Comparison of ENCODE assay signal across 11 mouse cellular contexts in the genomic region with DNA sequence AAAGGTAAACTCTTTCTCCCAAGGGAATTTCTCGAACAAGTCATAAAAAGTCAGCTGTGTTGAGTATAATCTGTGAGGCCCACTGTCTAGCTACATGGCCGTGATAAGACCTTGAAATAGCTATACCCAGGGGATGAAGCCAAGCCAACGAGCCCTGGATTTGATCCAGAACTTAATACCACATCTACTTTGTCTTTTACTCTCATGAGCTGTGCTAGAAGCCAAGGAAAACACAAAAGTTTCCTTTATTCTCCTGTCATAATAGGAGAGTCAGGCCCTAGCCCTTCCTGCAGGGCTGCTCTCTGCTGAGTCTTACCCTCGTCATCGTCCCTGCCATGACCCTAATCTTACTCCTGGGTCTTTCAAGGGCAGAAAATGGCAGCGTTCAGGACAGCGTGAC. TPM values are rescaled to one million over a fixed set of nuclear protein-coding genes. Genes with fewer than 3 reads are reported as not detected.
DNase-seq lines count a peak whose midpoint lies in the region; ATAC-seq and TF ChIP-seq lines count a peak whose summit lies in the region.
"Had no signal": no experiment of that assay in that cellular context is flagged by ENCODE, and none has a peak within 500 bp of the region (broad histone marks: within the 10 kb centered on the region; RNA-seq: fewer than 3 reads in every experiment).

No protein-coding gene starts in this region.

- WGBS in heart, postnatal 0 days: 16% methylated on average over 7 of the region's 7 CpGs

- no peak for TF ChIP-seq CTCF in heart, postnatal 0 days (IDR thresholded peaks at IDR 0.05; ENCODE audit: low read depth)

- TF ChIP-seq EP300 in heart, postnatal 0 days (IDR thresholded peaks at IDR 0.05; ENCODE audit: low read depth): no peak

- no peaks in the 10 kb centered on the region for H3K9me3 ChIP-seq in heart, postnatal 0 days (replicated peaks; ENCODE audit: control insufficient read depth, low read length)
- H3K9me3 ChIP-seq: forebrain, embryonic 15.5 days; hindbrain, embryonic 15.5 days; neural tube, embryonic 13.5 days had no signal

- peak; percentile 77 for ATAC-seq in heart, postnatal 0 days (ENCODE audit: insufficient read depth, low read depth)
- ATAC-seq in erythroblast, adult 5-6 weeks (replicated peaks; ENCODE audit: low FRiP score, poor library complexity, severe bottlenecking): no peak
- ATAC-seq in erythroid progenitor cell, adult 5-6 weeks (replicated peaks; ENCODE audit: low FRiP score, poor library complexity, severe bottlenecking): no peak
- ATAC-seq: forebrain, embryonic 15.5 days had no signal

- peaks cover 11% of the 10 kb centered on the region for H3K4me1 ChIP-seq in heart, postnatal 0 days (ENCODE audit: control insufficient read depth, insufficient read depth)
- H3K4me1 ChIP-seq: forebrain, embryonic 15.5 days; hindbrain, embryonic 15.5 days; neural tube, embryonic 13.5 days had no signal

- H3K4me3 ChIP-seq in heart, postnatal 0 days (ENCODE audit: low read depth, low read length): no peak overlapping the region
- H3K4me3 ChIP-seq: forebrain, embryonic 15.5 days; hindbrain, embryonic 15.5 days; neural tube, embryonic 13.5 days had no signal

- H3K9ac ChIP-seq in heart, postnatal 0 days (replicated peaks; ENCODE audit: low read depth, low read length): no peak overlapping the region
- H3K9ac ChIP-seq: forebrain, embryonic 15.5 days; hindbrain, embryonic 15.5 days; neural tube, embryonic 13.5 days had no signal

- no peaks in the 10 kb centered on the region for H3K27me3 ChIP-seq in heart, postnatal 0 days (ENCODE audit: control insufficient read depth, insufficient read depth, low read length)
- H3K27me3 ChIP-seq: forebrain, embryonic 15.5 days; hindbrain, embryonic 15.5 days; neural tube, embryonic 13.5 days had no signal

- peak overlapping the region; percentile 46 for H3K27ac ChIP-seq in heart, postnatal 0 days (ENCODE audit: low read depth)
- H3K27ac ChIP-seq: forebrain, embryonic 15.5 days; hindbrain, embryonic 15.5 days; neural tube, embryonic 13.5 days had no signal

- no peak overlapping the region; the same call in 1 of the 2 replicates for H3K4me2 ChIP-seq in heart, postnatal 0 days (ENCODE audit: low read depth, low read length)
- H3K4me2 ChIP-seq: forebrain, embryonic 15.5 days; hindbrain, embryonic 15.5 days; liver, embryonic 11.5 days; neural tube, embryonic 13.5 days had no signal

- no peaks in the 10 kb centered on the region for H3K36me3 ChIP-seq in heart, postnatal 0 days (replicated peaks; ENCODE audit: control insufficient read depth, insufficient read depth, low read length)
- H3K36me3 ChIP-seq: forebrain, embryonic 15.5 days; hindbrain, embryonic 15.5 days; neural tube, embryonic 13.5 days had no signal

- DNase-seq in lung, postnatal 36 days: peak; percentile 12
- no peak for DNase-seq in lung, postnatal 4 days
- DNase-seq in brain, adult 2 months (ENCODE audit: low read depth, low spot score): peak; percentile 24
- DNase-seq in heart, postnatal 0 days (ENCODE audit: low spot score): peak; percentile 68
- DNase-seq in natural killer cell, adult 2 months (ENCODE audit: low spot score in 2 of 2): no peak

RNA-seq across cellular contexts. Expression of gene Fam69a, which starts 28.5 kb away (rescaled TPM):
- total RNA-seq in heart, postnatal 0 days (2014; rRNA removed; ENCODE audit: low replicate concordance): 1.9 and 5.7 TPM in 2 replicates
- 18.6 and 19.2 TPM in 2 replicates for polyA plus RNA-seq in heart, postnatal 0 days (2015; fragmentation: Nextera tagmentation; extraction: Ambion mirVana)
- total RNA-seq in erythroblast, adult 5-6 weeks (2015; ENCODE audit: low replicate concordance): 7.9 and 19.0 TPM in 2 replicates
- total RNA-seq in erythroblast, adult 5-6 weeks (2017; ENCODE audit: low replicate concordance): 3.6 and 7.2 TPM in 2 replicates
- total RNA-seq in erythroid progenitor cell, adult 5-6 weeks (2015; ENCODE audit: low replicate concordance): 34.4 and 36.8 TPM in 2 replicates
- total RNA-seq in erythroid progenitor cell, adult 5-6 weeks (2017; ENCODE audit: low replicate concordance): 10.4 and 26.4 TPM in 2 replicates

RNA-seq across cellular contexts. Expression of gene Mtf2, which starts 50.1 kb away (rescaled TPM):
- total RNA-seq in heart, postnatal 0 days (2014; rRNA removed; ENCODE audit: low replicate concordance): 20.2 and 33.3 TPM in 2 replicates
- polyA plus RNA-seq in heart, postnatal 0 days (2015; fragmentation: Nextera tagmentation; extraction: Ambion mirVana): 34.4 and 38.1 TPM in 2 replicates
- total RNA-seq in erythroblast, adult 5-6 weeks (2015; ENCODE audit: low replicate concordance): 19.6 and 22.9 TPM in 2 replicates
- total RNA-seq in erythroblast, adult 5-6 weeks (2017; ENCODE audit: low replicate concordance): 18.9 and 32.2 TPM in 2 replicates
- total RNA-seq in erythroid progenitor cell, adult 5-6 weeks (2015; ENCODE audit: low replicate concordance): 26.4 and 49.7 TPM in 2 replicates
- total RNA-seq in erythroid progenitor cell, adult 5-6 weeks (2017; ENCODE audit: low replicate concordance): 15.4 and 48.0 TPM in 2 replicates

Comparison
In these comparisons a context has a peak if more than half of its experiments do, and no peak if none do; other contexts are left out.
1. DNase-seq: peak in lung, postnatal 36 days (single experiment), brain, adult 2 months (single experiment) and heart, postnatal 0 days (single experiment); none in lung, postnatal 4 days (0 of 2) and natural killer cell, adult 2 months (0 of 2).